Mouse (Mus musculus): Measurements from ENCODE around the gene Zfp644. TPM values are rescaled to one million over a fixed set of nuclear protein-coding genes. Genes with fewer than 3 reads are reported as not detected.
A peak's percentile ranks its signal among the peaks of the same experiment; 100 is the strongest.
"Not testable (repeated sequence)": the region's sequence is repeated elsewhere in the genome, so short reads cannot be mapped to it uniquely, and the experiment has no call there.

The Zfp644 gene
- polyA plus RNA-seq, 1 experiment from 2014 or later, result 84.5 TPM

DNA sequence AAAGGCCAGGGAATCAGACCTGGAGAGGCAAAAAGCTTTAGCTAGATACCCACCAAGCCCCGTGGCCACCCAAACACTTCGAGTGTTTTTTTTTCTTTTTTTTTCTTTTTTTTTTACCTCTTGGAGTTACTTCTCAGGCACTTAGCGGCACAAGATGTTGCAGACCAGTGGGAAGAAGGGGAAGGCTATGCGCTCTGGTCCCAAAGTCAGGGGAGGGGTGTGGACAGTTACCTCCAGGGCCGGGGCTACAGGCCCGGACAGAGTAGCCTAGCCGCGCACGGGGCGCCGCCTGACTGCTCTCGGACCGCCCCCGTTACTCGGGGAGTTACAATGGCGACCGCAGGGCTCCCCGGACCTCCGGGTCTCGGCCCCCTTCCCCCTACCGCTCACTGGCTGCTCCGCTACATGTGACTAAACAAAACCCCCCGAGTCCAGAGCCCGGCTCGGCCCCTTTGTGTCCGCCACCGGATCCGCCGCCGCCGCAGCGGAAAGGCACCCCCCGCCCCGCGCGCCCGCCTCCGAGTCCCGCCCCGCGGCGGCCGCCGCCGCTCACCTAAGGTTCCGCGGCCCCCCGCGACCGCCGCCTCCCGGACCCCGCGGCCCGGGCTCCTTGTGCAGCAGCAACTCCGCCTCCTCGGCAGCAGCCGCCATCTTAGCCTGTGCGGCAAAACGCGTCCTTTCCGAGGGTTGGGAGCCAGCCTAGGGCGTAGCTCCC, 1.2 kb downstream of the Zfp644 start:
- H3K9ac ChIP-seq (replicated peaks), result peak overlapping the region; percentile 96
- H3K4me1 ChIP-seq (replicated peaks), result peaks cover 43% of the 10 kb centered on the region
- WGBS, result under 1% methylated on average over 62 of the region's 63 CpGs
- peak overlapping the region; percentile 88 for H3K4me3 ChIP-seq (replicated peaks)
- ATAC-seq, result peak; percentile 94
- H3K27me3 ChIP-seq, result no peaks in the 10 kb centered on the region
- no peaks in the 10 kb centered on the region for H3K9me3 ChIP-seq
- no peaks in the 10 kb centered on the region for H3K36me3 ChIP-seq
- H3K4me2 ChIP-seq (replicated peaks), result peak overlapping the region; percentile 63
- H3K27ac ChIP-seq, result peak overlapping the region; percentile 99

DNA sequence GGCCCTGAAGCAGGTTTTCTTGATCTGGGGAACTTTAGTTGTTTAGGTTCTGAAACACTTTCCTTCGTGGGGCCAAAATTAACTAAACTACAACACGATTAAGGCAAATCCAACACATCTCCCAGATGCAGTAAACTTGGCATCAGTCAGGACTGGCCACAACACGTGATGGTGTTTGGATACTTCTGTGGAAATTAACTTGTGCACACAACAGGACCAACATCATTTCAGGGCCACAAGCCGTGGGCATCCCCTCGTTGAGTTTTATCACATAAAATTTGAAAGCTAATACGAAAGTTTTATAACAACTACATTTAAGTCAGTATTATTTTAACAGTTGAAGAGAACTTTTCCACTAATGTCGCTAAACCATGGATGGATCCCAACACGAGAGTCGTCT, 1.9 kb downstream of the Zfp644 start:
- Histone ChIP-seq H3K4me1 (replicated peaks) (peaks cover 43% of the 10 kb centered on the region), H3K27me3 (no peaks in the 10 kb centered on the region), H3K9ac (replicated peaks) (peak overlapping the region; percentile 96), H3K9me3 (no peaks in the 10 kb centered on the region), H3K4me3 (replicated peaks) (peak overlapping the region; percentile 88), H3K27ac (peak overlapping the region; percentile 99; the same call in 1 of the 2 replicates), H3K36me3 (no peaks in the 10 kb centered on the region), H3K4me2 (replicated peaks) (peak overlapping the region; percentile 63)
- WGBS, result 41% methylated on average over 9 of the region's 9 CpGs
- no peak for ATAC-seq

DNA sequence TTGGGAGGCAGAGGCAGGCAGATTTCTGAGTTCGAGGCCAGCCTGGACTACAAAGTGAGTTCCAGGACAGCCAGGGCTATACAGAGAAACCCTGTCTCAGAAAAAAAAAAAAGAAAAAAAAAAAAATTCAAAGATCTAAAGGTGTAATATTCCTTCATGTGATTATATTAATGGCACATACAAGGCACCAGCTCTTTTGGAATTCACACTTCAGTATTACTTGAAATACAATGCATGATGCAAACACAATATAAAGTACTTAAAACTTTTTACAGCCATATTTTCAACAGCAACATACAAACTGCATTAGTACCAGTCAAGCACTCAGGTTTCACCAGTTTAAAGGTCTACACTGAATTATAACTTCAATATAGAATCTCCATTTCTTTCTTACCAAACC, 2.4 kb downstream of the Zfp644 start:
- Histone ChIP-seq H3K9me3 (no peaks in the 10 kb centered on the region), H3K36me3 (no peaks in the 10 kb centered on the region), H3K4me2 (replicated peaks) (peak overlapping the region; percentile 63), H3K27me3 (no peaks in the 10 kb centered on the region), H3K4me3 (replicated peaks) (peak overlapping the region; percentile 88), H3K9ac (replicated peaks) (peak overlapping the region; percentile 96; the same call in 1 of the 2 replicates), H3K4me1 (replicated peaks) (peaks cover 43% of the 10 kb centered on the region), H3K27ac (no peak overlapping the region)
- no peak for ATAC-seq
- 96% methylated on average over 1 of the region's 1 CpGs for WGBS

DNA sequence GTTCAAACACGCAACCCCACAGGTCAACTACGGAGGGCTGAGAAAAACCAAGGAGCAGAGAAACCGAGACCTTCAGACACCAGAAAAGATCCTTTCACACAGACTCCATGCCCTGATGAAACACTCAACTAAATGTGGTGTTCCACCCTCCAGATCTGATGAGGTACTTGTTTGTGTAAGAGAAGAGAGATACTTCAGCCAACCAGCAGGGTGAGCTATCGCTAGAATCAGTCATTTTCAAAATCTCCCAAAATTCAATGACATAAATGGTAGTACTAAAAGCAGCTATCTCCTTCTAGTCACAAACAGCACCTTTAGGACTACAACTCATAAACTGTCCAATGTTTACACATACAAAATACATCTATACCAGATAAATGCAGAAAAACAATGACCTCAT, 4.1 kb downstream of the Zfp644 start:
- WGBS, result 88% methylated on average over 4 of the region's 4 CpGs
- no peak for ATAC-seq
- Histone ChIP-seq H3K27ac (no peak overlapping the region), H3K36me3 (no peaks in the 10 kb centered on the region), H3K4me2 (replicated peaks) (no peak overlapping the region), H3K4me3 (replicated peaks) (no peak overlapping the region), H3K9me3 (no peaks in the 10 kb centered on the region), H3K4me1 (replicated peaks) (peaks cover 43% of the 10 kb centered on the region), H3K9ac (replicated peaks) (no peak overlapping the region), H3K27me3 (no peaks in the 10 kb centered on the region)

DNA sequence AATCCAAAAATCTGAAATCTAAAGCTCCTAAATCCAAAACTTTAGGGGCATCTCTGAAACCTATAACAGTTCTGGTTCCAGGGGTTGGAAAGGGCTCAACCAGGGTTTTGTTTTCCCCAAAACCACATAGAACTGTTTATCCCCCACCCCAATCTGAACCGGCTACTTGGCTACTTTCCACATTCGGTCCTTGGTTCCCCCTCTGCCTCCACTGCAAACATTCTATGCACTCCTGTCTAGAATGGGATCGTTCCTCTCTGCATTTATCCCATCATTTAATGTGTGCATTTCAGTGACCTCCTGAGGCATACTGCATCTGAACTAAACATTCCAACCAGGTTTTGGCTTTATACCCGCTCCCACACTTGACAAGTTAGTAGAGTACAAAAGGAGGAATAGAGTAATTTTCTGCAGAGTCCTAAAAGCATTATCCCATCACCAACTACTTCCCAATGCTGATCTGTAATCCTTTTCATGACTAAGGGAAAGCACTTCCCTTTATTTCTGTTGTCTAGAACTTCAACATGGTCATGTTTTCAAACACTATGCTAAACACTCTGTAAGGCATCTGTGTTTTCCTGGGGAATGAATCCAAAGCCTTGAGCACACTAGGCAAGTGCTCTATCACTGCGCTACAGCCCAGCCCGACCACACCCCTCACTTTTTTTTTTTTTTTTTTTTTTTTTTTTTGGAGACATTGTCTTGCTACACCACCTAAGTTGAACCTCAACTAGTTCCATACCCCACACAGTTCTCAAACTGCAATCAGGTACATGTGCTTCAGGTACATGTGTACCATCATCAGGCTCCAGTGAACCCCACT, 16.2 kb downstream of the Zfp644 start:
- 95% methylated on average over 6 of the region's 6 CpGs for WGBS
- Histone ChIP-seq H3K4me3 (replicated peaks) (no peak overlapping the region), H3K4me1 (replicated peaks) (no peaks in the 10 kb centered on the region), H3K27ac (no peak overlapping the region), H3K4me2 (replicated peaks) (no peak overlapping the region), H3K9me3 (no peaks in the 10 kb centered on the region), H3K36me3 (peaks cover 10% of the 10 kb centered on the region; the same call in 1 of the 2 replicates), H3K9ac (replicated peaks) (no peak overlapping the region), H3K27me3 (no peaks in the 10 kb centered on the region)
- no peak for ATAC-seq

DNA sequence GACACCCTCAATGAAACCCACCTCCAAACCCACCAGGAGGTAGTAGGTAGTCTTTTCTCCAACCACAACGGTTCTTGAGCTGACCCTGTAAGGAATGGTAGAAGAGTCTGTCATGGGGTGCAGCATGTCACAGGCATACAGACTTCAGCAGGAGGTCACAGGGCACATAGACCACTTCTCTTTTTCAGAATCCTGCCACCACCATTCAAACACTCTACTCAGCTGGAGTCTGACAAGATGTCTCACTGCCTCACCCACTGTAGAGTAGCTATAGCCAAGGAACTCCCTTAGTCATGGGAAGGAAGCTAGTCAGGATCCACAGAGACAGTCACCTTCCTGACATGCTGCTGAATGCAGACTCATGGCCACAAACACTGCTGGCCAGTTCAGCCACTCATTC, 17.4 kb downstream of the Zfp644 start:
- WGBS, result 91% methylated on average over 1 of the region's 1 CpGs
- ATAC-seq, result no peak
- H3K9ac ChIP-seq (replicated peaks), result no peak overlapping the region

DNA sequence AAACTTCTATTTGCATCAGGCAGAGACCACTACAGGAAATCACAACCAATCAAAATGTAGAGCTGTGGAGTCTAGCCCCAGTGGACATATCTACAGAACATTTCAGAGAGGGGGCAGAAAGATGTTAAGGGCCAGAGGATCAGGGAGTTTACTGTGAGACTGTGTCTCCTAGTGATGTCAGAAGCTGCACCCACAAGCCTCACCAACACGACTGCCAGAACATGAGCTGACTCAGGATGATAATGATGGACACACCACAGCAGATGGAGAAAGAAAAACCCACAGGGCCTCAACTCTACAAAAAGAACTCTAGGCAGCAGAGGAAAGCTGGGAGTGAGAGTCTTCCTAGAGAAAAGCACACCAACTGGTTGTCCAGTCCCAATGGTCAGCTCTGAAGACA, 18.3 kb downstream of the Zfp644 start:
- H3K9ac ChIP-seq (replicated peaks); H3K36me3 ChIP-seq; H3K27me3 ChIP-seq; H3K9me3 ChIP-seq; H3K4me3 ChIP-seq (replicated peaks); ATAC-seq; H3K4me1 ChIP-seq (replicated peaks); H3K27ac ChIP-seq; H3K4me2 ChIP-seq (replicated peaks): not testable (repeated sequence)
- 75% methylated on average over 1 of the region's 1 CpGs for WGBS

More for the DNA sequence above, 17.4 kb downstream of the Zfp644 start:
- no peak overlapping the region for H3K4me3 ChIP-seq (replicated peaks)
- no peaks in the 10 kb centered on the region for H3K27me3 ChIP-seq
- no peaks in the 10 kb centered on the region for H3K4me1 ChIP-seq (replicated peaks)
- peaks cover 10% of the 10 kb centered on the region; the same call in 1 of the 2 replicates for H3K36me3 ChIP-seq
- H3K9me3 ChIP-seq, result no peaks in the 10 kb centered on the region
- no peak overlapping the region for H3K4me2 ChIP-seq (replicated peaks)
- no peak overlapping the region for H3K27ac ChIP-seq

DNA sequence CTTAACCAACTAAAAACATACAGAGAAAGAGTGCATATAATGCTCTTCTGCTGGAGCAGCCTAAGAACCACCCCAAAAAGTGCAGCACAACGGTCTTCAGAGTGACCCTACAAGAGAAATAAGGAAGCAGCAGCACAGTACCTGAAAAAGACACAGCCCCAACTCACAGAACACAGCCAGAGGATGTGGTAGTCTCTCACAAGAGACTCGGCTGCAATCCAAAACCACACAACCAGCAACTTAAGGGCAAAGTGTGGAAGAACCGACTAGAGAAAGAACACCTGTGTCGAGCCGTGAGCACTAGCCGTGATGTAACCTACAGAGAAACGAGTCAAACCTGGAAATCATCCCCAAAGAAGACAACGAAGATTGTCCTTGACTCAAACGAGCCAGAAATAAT, 20.3 kb downstream of the Zfp644 start:
- H3K27me3 ChIP-seq, result no peaks in the 10 kb centered on the region
- no peak overlapping the region for H3K4me2 ChIP-seq (replicated peaks)
- H3K9ac ChIP-seq (replicated peaks), result no peak overlapping the region
- H3K9me3 ChIP-seq, result no peaks in the 10 kb centered on the region
- no peak overlapping the region for H3K27ac ChIP-seq
- no peaks in the 10 kb centered on the region for H3K4me1 ChIP-seq (replicated peaks)
- no peak overlapping the region for H3K4me3 ChIP-seq (replicated peaks)
- peaks cover 10% of the 10 kb centered on the region; the same call in 1 of the 2 replicates for H3K36me3 ChIP-seq
- 94% methylated on average over 9 of the region's 9 CpGs for WGBS
- no peak for ATAC-seq

DNA sequence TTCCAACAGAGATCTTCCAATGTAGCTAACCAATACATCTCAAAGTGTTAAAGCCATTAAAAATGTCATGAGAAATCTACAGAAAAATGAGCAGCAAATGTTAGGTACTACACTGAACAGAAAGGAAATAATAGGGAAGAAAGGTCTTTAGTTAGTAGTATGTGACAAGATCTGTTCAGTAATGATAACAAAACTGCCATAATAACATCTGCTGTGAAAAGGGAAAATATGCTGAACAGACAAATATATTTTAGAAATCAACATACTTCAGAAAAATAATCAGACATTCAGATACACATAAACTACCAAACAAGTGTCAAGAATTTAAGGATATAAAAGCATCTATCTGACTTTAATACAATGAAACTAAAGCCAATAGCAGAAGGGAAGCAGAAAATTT, 24.5 kb downstream of the Zfp644 start:
- Histone ChIP-seq H3K4me3 (replicated peaks) (no peak overlapping the region), H3K9ac (replicated peaks) (no peak overlapping the region), H3K36me3 (peaks cover 20% of the 10 kb centered on the region), H3K27ac (no peak overlapping the region), H3K4me2 (replicated peaks) (no peak overlapping the region), H3K9me3 (no peaks in the 10 kb centered on the region), H3K27me3 (no peaks in the 10 kb centered on the region), H3K4me1 (replicated peaks) (no peaks in the 10 kb centered on the region)
- no peak for ATAC-seq

DNA sequence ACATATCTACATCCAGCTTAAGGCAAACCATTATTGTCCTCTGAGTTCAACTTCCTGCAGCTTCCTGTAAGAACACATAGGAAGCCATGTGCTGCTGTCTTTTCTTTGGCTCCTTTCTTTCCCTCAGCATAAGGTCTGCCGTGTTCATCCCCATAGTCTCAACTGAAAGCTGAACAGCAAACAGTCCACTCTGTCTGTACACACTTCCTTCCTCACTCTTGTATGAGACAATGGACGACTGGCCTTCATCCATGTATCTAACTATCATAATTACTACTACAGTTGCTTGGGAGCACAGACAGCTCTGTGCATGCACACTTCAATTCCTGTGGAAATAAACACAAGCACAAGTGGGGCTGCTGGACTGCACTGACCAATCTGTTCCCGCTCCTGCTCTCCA, 25.2 kb downstream of the Zfp644 start:
- Histone ChIP-seq H3K27me3 (no peaks in the 10 kb centered on the region), H3K4me2 (replicated peaks) (no peak overlapping the region), H3K9me3 (no peaks in the 10 kb centered on the region), H3K4me3 (replicated peaks) (no peak overlapping the region), H3K9ac (replicated peaks) (no peak overlapping the region), H3K36me3 (peaks cover 20% of the 10 kb centered on the region), H3K4me1 (replicated peaks) (no peaks in the 10 kb centered on the region), H3K27ac (no peak overlapping the region)
- WGBS, result 82% methylated on average over 3 of the region's 3 CpGs
- ATAC-seq, result no peak

DNA sequence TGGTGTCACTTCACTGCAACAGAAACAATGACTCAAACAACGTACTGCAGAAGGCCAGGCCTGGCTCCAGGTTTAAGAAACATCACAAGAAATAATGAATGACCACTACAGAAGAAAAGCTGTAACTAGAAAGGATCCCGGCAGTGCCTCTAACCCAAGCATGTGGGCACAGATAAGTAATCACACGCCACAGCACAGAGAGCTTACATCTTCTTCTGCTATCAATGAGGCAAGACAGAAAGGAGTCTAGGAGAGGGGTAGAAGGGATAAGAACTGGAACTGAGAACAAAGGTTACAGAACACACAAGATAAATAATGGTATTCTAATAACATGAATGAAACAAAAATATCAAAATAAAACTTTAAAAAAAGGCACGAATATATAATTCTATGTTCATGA, 32.2 kb downstream of the Zfp644 start:
- 91% methylated on average over 4 of the region's 4 CpGs for WGBS

DNA sequence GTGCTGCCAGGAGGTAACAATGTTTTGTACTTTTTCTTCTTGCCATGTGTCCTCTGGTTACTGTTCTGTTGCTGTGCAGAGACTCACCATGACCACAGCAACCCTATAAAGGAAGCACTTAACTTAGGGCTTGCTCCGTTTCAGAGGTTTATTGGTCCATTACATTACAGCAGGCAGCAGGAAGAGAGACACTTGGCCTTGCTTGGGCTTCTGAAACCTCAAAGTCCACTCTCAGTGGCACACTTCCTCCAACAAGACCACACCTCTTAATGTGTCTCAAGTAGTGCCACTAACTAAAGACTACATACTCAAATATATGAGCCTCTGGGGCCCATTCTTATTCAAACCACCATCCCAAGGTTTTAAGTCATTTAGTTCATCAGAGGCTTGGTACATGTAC, 36.2 kb downstream of the Zfp644 start:
- Histone ChIP-seq H3K27me3 (no peaks in the 10 kb centered on the region), H3K4me1 (replicated peaks) (0 out of 2 replicates have a peak, but pooled peaks cover 4% of the 10 kb centered on the region), H3K9me3 (no peaks in the 10 kb centered on the region), H3K9ac (replicated peaks) (no peak overlapping the region), H3K27ac (no peak overlapping the region), H3K4me3 (replicated peaks) (no peak overlapping the region), H3K36me3 (peaks cover 10% of the 10 kb centered on the region), H3K4me2 (replicated peaks) (no peak overlapping the region)
- no peak for ATAC-seq
- 86% methylated on average over 1 of the region's 1 CpGs for WGBS

More for the DNA sequence above, 32.2 kb downstream of the Zfp644 start:
- Histone ChIP-seq H3K4me3 (replicated peaks) (no peak overlapping the region), H3K4me2 (replicated peaks) (no peak overlapping the region), H3K9ac (replicated peaks) (no peak overlapping the region), H3K9me3 (no peaks in the 10 kb centered on the region), H3K27me3 (no peaks in the 10 kb centered on the region), H3K4me1 (replicated peaks) (no peaks in the 10 kb centered on the region), H3K36me3 (peaks cover 14% of the 10 kb centered on the region), H3K27ac (no peak overlapping the region)
- ATAC-seq, result no peak
